Mouse (Mus musculus) splenic B cell, adult 2 months (primary cell): ENCODE data around the gene Rab7b.

Experiments
- DNase-seq: peaks from one replicate; pipeline ENCODE4 v3.0.0-alpha.2; 2011; ENCODE audit warnings: low read depth, low spot score
- H3K27me3 ChIP-seq: 2 replicates; pipeline ENCODE4 v1.6.1; 2012; ENCODE audit warnings: mild to moderate bottlenecking, low read length, moderate library complexity, mixed read lengths; ENCODE audit not compliant: control insufficient read depth, poor library complexity, insufficient read depth, severe bottlenecking
- H3K36me3 ChIP-seq: 2 replicates; pipeline ENCODE4 v1.6.1; 2012; ENCODE audit warnings: mild to moderate bottlenecking, low read length, moderate library complexity, mixed read lengths; ENCODE audit not compliant: control insufficient read depth, poor library complexity, insufficient read depth, severe bottlenecking

Gene Rab7b

DNA sequence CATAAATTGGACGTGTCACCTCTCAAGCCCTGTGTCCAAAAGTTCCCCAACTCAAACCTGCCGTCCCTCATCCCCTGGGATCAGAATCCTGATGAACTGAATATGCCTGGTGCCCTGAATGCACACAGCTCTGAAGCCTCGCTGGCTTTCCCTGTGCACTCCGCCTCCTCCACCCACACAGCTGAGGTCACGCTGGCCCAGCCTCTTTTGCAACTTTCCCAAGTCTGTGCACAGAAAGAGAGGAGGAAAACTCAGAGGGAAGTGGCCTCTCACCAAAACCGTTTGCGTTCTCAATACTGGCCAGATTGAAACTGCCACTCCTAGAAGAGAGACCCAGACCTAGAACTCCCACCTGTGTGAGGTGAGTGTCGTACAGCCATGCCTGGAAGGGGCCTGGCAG, at the start of gene Rab7b:
Gene Rab7b (plus strand): TSS at position 221 of the 400 bp plus-strand sequence.
- no peaks in the 10 kb centered on the region for H3K36me3 ChIP-seq
- no peak for DNase-seq
- no peaks in the 10 kb centered on the region for H3K27me3 ChIP-seq

DNA sequence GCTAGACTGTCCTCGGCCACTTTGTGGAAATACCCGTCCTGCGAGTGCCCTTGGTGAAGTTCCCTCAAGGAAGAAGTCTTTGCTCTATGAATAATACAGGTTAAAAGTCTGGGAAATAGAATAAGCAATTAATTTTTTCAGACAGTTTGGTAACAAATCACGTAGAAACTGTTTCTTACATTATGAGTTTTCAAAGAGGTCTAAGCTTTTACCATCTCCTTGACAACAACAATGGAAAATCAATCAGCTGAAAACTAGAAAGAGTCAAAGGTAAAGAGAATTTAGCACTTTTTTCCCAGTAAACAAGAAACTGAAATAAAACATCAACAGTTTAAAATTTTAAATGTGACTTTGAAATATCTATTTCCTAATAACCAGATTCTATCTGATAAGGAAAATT, 48.4 kb upstream of the Rab7b start:
- no peak for DNase-seq
- Histone ChIP-seq H3K27me3 (no peaks in the 10 kb centered on the region), H3K36me3 (no peaks in the 10 kb centered on the region)

DNA sequence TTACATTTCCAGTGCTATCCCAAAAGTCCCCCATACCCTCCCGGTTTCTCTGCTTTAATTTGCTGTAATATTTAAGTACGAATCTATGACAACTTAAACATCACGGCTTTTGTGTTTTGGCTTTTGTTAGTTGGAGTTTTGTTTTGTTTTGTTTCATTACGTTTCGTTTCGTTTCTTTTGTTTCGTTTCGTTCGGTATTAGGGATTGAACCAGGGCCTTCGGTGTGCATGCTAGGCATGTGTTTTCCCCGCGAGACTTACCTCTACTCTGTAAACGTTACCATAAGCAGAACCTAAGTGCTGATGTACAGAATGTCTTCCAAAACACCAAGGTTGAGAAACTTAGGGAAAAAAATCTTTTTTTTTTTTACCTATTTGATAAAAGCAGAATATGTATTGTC, 46.9 kb upstream of the Rab7b start:
- Histone ChIP-seq H3K36me3 (no peaks in the 10 kb centered on the region), H3K27me3 (no peaks in the 10 kb centered on the region)
- no peak for DNase-seq

DNA sequence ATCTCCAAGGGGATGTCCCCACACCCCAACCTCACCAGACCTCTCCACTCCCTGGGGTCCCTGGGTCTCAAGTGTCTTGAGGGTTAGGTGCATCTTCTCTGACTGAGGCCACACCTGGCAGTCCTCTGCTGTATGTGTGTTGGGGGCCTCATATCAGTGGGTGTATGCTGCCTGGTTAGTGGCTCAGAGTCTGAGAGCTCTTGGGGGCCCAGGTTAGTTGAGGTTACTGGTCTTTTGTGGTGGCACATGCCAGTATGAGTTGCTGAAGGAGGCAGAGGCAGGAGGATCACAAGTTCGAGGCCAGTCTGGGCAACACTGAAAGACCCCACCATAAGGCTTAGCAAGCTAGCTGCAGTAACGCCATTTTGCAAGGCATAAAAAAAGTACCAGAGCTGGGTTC, 46.2 kb upstream of the Rab7b start:
- H3K27me3 ChIP-seq, result no peaks in the 10 kb centered on the region
- no peaks in the 10 kb centered on the region for H3K36me3 ChIP-seq
- DNase-seq, result no peak

DNA sequence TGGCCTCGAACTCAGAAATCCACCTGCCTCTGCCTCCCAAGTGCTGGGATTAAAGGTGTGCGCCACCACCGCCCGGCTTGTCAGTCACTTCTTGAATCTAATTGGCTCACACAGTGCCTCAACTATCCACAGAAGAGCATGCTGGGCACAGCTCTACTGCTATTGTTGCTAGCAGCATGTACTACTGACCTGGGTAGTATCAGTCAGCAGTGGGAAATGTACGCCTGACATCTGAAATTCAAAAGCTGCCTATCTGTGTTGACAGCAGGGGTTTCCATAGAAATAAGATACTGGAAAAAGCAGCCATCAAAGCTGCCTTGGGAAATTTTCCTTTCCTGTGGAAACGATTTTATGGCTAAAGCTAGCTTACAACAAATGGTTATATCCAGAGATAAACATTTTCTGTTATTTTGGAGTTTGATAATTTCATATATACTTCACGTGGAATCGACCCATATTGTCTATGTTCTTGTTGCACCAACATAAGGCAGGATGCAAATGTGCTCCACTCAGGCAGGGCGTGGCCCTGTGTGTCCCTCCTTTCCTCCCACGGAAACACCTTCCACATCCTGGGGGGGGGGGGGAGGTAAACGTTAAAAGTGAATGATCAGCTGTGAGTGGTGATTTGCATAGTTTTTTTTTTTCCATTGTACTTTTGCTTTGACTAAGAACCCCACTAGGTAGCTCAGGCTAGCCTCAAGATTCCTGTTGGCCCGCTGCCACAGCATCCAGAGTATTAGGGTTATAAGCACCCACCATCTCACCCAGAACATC, 35.6 kb upstream of the Rab7b start:
- Histone ChIP-seq H3K36me3 (no peaks in the 10 kb centered on the region), H3K27me3 (no peaks in the 10 kb centered on the region)
- peak; percentile 68 for DNase-seq

DNA sequence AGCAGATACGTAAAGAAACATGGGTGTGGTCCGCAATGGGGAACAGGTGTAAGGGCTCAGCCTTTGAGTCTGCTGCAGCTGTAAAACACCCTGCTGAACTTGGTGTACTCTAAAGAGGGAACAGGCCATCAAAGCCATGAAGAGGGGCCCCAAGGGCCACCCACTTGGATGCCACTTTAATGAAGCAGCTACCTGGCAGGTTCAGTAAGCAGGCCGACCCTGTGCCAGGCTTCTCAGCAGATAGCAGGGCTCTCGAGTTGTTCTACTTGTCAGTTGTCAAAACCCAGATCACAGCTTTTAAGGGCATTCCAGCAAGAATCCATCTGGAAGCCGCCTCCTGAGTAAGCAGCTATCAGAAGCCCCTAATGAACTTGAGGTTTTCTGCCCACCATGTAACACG, 32.9 kb upstream of the Rab7b start:
- H3K27me3 ChIP-seq, result no peaks in the 10 kb centered on the region
- no peaks in the 10 kb centered on the region for H3K36me3 ChIP-seq
- DNase-seq, result no peak

DNA sequence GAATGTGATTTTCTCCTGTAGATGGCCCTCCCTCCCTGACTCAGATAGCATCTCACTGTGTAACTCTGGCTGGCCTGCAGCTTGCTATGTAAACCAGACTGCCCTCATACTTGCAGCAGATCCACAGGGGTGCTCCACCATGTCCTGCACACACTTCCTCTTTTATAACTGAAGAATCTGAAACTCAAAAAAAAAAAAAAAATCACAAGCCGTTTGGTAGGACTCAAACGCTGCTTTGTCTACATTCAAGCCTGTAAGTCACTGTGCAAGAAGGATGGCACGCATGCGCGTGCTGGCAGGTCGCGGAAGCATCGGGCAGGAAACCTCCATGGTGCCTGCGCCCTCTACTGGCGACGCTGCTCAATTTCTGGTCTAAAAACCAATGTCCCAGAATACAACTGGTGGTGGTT, 30.5 kb upstream of the Rab7b start:
- Histone ChIP-seq H3K36me3 (no peaks in the 10 kb centered on the region), H3K27me3 (no peaks in the 10 kb centered on the region)
- peak; percentile 97 for DNase-seq

DNA sequence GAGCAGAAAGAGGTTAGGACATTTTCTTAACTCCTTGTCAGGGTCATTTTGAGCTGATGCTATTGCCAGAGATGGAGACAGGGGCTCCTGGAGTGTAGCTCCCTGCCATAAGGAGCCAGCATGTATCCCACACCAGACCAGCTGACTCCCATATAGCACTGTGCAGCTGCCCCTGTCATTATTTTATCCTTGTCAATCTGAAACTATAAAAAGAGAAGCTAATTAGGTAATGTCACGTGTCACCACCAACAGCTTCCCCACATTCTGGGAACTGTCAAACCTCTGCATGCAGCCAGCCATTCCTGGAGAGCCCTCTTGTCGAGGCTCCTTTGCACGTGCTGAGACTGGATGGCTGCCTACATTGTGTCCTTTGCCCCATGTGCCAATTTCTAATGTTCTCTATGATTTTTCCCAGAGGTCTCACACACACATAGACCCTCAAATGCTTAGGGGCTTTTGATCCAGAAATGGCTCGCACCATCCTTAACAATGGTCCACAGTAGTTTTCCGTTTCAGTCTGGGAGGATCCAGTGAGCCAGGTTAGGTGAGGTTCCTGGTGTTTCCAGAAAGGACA, 28.9 kb upstream of the Rab7b start:
- Histone ChIP-seq H3K36me3 (no peaks in the 10 kb centered on the region), H3K27me3 (no peaks in the 10 kb centered on the region)
- no peak for DNase-seq

DNA sequence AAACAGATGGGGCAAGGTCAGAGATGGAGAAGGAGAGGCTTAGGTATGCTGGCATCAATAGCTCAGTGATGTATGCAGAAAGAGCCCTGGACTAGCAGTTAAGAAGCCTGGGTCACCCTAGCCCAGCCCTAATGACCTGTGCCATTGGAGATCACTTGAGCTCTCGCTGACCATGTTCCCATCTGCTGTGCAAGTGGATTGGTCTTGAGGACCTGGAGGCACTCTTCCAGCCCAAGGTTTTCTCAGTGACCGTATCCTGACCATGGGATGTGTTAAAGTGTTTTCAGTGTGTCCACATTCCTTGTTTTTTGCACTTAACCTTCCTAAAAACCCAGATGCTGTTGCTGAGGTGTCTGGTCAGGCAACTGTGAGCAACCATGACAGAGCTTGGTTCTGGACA, 28.2 kb upstream of the Rab7b start:
- Histone ChIP-seq H3K36me3 (no peaks in the 10 kb centered on the region), H3K27me3 (no peaks in the 10 kb centered on the region)
- no peak for DNase-seq

DNA sequence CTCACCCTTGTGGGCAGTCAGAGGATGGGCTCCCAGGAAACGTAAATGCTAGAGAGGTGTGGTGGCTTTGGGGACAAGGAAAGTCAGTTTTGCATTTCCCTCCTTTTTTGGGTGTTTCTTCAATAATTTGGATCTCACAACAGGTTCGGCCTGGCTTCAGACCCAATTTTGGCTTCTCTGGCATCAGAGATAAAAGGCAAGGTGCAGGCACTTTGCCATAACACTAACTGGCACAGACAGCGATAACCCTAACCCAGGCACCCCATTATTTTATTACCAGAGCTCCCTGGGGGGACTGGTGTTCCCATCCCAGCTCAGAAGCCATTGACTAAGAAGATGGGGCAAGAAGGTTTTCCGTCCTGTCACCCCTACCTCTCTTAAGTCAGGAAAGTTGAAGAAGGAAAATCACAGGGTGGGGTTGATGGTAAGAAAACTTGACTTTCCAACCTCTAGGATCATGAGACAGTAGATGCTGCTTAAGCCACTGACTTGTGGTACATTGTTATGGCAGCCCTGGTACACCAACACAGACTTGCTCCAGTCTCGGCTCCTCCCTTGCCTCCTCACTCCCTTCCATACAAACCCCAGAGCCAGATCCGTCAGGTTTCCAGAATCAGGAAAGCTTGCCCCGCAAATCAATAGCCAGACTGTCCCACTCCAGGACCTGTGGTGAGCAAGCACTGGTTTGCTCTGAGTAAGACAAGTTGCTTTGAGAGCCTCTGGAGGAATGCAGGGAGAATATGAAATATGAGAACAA, 27.6 kb upstream of the Rab7b start:
- no peak for DNase-seq
- no peaks in the 10 kb centered on the region for H3K36me3 ChIP-seq

DNA sequence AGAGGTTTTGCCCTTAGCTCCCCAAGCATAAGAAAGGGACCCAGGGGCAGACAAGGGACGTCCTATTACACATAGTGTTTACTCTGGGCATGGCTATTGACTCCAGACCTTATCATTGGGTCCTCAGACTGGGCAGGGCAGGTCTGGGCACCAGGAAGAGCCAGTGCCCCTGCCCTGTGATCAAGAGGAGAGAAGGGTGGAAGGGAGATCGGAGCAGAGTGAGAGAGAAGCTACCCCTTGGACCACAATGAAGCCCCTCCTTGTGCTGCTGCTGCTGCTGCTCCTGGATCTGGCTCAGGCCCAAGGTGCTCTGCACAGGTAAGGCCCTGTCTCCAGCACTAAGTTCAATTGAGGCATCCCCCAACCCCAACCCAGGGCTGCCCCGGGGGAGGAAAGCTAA, 26.7 kb upstream of the Rab7b start:
- H3K36me3 ChIP-seq, result no peaks in the 10 kb centered on the region
- no peak for DNase-seq
- H3K27me3 ChIP-seq, result no peaks in the 10 kb centered on the region

More for the DNA sequence above, 27.6 kb upstream of the Rab7b start:
- H3K27me3 ChIP-seq, result no peaks in the 10 kb centered on the region

DNA sequence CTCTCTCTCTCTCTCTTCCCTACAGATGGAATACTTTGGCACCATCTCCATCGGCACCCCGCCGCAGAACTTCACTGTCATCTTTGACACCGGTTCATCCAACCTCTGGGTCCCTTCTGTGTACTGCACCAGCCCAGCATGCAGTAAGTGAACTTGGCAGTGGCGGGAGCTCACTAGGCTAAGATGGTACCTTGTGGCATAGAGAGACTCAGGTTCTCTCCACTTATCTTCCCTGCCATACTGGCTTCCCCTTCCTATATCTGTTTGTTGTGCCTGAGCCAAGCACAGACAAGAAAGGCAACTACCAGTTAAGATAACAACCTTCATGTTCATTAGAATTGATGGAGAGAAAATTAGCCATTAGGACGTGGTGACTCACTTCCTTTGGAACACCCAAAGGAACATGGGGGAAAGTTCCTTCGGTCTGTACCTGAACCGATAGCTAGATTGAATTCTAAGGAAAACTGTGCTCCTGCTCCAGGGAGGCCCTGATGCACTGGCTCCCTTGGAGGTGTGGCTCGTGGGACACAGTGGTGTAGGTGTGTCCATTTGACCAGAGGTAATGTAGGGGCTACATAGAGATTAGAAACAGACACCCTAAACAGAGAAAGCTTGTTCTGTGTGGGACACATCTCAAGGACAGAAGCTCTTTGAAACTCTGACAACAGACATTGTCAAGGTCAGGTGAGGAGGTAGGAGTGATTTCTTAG, 25.1 kb upstream of the Rab7b start:
- DNase-seq, result no peak
- no peaks in the 10 kb centered on the region for H3K27me3 ChIP-seq

DNA sequence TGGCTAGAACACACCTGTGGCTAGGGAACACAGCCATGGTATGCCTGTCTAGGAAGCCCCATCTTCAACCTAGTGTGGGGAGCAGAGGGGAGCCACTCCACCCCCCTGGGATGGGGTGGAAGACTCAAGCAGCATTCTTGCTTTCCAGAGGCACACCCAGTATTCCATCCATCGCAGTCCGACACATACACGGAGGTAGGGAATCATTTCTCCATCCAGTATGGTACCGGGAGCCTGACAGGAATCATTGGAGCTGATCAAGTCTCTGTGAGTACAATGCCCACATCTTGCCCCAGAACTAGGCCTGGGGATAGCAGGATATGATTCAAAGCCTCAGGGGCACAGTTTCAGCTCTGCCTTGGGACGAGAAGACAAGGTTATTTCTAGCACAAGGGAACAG, 24.4 kb upstream of the Rab7b start:
- Histone ChIP-seq H3K27me3 (no peaks in the 10 kb centered on the region), H3K36me3 (no peaks in the 10 kb centered on the region)
- DNase-seq, result no peak

More for the DNA sequence above, 25.1 kb upstream of the Rab7b start:
- no peaks in the 10 kb centered on the region for H3K36me3 ChIP-seq

DNA sequence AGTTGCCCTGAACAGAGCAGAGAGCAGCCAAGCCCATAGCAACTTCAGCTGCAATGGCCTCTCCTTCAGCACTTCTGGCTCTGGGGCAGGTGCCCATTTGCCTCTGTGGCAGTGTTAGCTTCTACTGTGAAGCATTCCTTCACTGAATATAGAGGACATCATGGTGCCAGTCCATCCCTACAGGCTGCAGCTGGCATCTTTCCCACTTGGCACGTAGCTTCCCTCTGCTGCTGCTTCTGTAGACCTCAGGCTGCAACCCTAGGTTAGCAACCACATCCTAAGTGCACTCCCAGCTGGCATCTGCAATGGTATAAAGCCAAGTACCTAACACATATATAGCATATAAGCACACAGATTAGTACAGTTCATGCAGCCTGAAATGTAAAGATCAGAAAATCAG, 22.6 kb upstream of the Rab7b start:
- H3K27me3 ChIP-seq, result no peaks in the 10 kb centered on the region
- DNase-seq, result no peak
- H3K36me3 ChIP-seq, result no peaks in the 10 kb centered on the region

DNA sequence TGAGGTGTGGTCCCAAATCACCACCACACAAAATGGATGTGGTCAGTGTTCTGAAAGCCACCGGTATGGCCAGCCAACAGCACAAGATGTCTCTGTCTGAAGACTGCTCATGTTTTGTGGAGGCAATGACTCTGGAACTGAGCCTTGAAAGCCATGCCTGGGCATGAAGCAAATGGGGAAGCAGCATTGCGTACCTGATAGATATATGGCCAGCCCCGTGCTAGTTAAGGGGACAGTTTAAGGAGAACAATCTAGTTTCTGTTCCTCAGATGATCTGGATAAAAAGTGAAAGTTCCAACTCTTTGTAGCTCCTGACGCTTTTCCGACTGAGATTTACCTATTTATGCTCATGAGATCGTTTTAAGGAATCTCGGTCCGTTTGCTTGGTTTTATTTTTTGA, 17.4 kb upstream of the Rab7b start:
- H3K36me3 ChIP-seq, result no peaks in the 10 kb centered on the region
- peak; percentile 56 for DNase-seq
- no peaks in the 10 kb centered on the region for H3K27me3 ChIP-seq
